Mouse (Mus musculus) lung, embryonic 15.5 days (tissue): ENCODE data around the gene 4933416C03Rik. TPM values are rescaled to one million over a fixed set of nuclear protein-coding genes. Genes with fewer than 3 reads are reported as not detected.

Experiments
- ATAC-seq: fragments of 200-750 bp; cut with Nextera tagmentation; 2 replicates; pipeline ENCODE4 v1.8.0; 2017; ENCODE audit warnings: moderate number of reproducible peaks, borderline replicate concordance; ENCODE audit not compliant: low FRiP score, low TSS enrichment; ENCODE audit errors: extremely low read depth
- H3K27ac ChIP-seq: fragments of 300-500 bp; sonication (generic); 2 replicates; pipeline ENCODE4 v1.5.1; 2015; ENCODE audit warnings: moderate library complexity, mild to moderate bottlenecking, inconsistent platforms
- H3K27me3 ChIP-seq: fragments of 300-500 bp; sonication (generic); 2 replicates; pipeline ENCODE4 v1.6.1; 2015; ENCODE audit warnings: inconsistent platforms
- H3K36me3 ChIP-seq: fragments of 300-500 bp; sonication (generic); 2 replicates; pipeline ENCODE4 v1.6.1; 2015; ENCODE audit warnings: inconsistent platforms
- H3K4me1 ChIP-seq: fragments of 300-500 bp; sonication (generic); 2 replicates; pipeline ENCODE4 v1.6.1; 2015; ENCODE audit warnings: inconsistent platforms
- H3K4me2 ChIP-seq: fragments of 300-500 bp; sonication (generic); 2 replicates; pipeline ENCODE4 v1.6.1; 2015; ENCODE audit warnings: inconsistent platforms, mild to moderate bottlenecking, moderate library complexity
- H3K4me3 ChIP-seq: fragments of 300-500 bp; sonication (generic); 2 replicates; pipeline ENCODE4 v1.5.1; 2015; ENCODE audit warnings: mild to moderate bottlenecking, inconsistent platforms
- H3K9ac ChIP-seq: fragments of 300-500 bp; sonication (generic); 2 replicates; pipeline ENCODE4 v1.6.1; 2015; ENCODE audit warnings: inconsistent platforms
- H3K9me3 ChIP-seq: fragments of 300-500 bp; sonication (generic); 2 replicates; pipeline ENCODE4 v1.6.1; 2016; ENCODE audit warnings: inconsistent platforms
- WGBS: fragments of 180-500 bp; shearing (Covaris S2); methylation state at CpG from one replicate; pipeline ENCODE4 v1.1.7; 2015; 5-methylcytosine and 5-hydroxymethylcytosine counted together
- polyA plus RNA-seq: library from polyadenylated mRNA; unstranded; fragments of >200 nt; fragmentation: Nextera tagmentation; extraction: Ambion mirVana; gene quantifications from 2 replicates; pipeline ENCODE4 v1.2.1, GENCODE M21; 2015

4933416C03Rik gene
- polyA plus RNA-seq, 1 experiment from 2014 or later: not detected

- no peaks in the 10 kb centered on the region for H3K27me3 ChIP-seq
- no peak overlapping the region for H3K27ac ChIP-seq
- no peaks in the 10 kb centered on the region for H3K9me3 ChIP-seq
- no peak overlapping the region for H3K9ac ChIP-seq
- no peak for ATAC-seq
- H3K4me1 ChIP-seq: no peaks in the 10 kb centered on the region
- H3K4me2 ChIP-seq: no peak overlapping the region
- 79% methylated on average over 5 of the region's 5 CpGs for WGBS
- no peak overlapping the region for H3K4me3 ChIP-seq
- H3K36me3 ChIP-seq: no peaks in the 10 kb centered on the region
Observed at GRCm38 (mm10) chr10:116075954-116076353, 37.8 kb downstream of the 4933416C03Rik start.

Other genes with a start within 250 kb of the 4933416C03Rik start
- 0.36 and 0.39 TPM in 2 replicates for gene Ptprr, start 95.7 kb downstream of the 4933416C03Rik start, polyA plus RNA-seq
- 12.5 and 14.3 TPM in 2 replicates for gene Ptprb, start 161.6 kb upstream of the 4933416C03Rik start, polyA plus RNA-seq